Mouse (Mus musculus): Measurements from ENCODE around the gene Ch25h. TPM values are rescaled to one million over a fixed set of nuclear protein-coding genes. Genes with fewer than 3 reads are reported as not detected.

Gene Ch25h
- polyA plus RNA-seq, 1 experiment: not detected

- no peak for TF ChIP-seq GATA1 (IDR thresholded peaks at IDR 0.05; ENCODE audit: low read length)
Measured at GRCm38 (mm10) chr19:34496353-34496752, 21.4 kb upstream of the Ch25h start.

- no peak for TF ChIP-seq GATA1 (IDR thresholded peaks at IDR 0.05; ENCODE audit: low read length)
Measured at GRCm38 (mm10) chr19:34493859-34494258, 18.9 kb upstream of the Ch25h start.

DNA sequence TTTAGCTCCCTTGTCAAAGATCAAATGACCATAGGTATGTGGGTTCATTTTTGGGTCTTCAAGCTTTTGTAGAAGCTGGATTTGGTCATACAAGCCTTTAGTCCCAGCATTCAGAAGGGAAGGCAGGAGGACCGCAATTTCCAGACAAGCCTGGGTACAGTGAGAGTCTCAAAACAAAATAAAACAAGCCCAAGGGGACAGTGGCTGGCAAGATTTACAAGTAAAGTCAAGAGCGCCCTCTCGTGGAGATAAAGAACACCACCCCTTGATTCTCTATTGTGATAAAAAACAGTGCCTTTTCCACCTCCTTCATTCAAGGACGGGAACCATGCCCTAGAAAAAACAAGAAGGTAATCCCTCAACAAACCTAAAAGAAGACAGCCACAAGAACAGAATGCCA lies 8.6 kb upstream of the Ch25h start:
- no peak for TF ChIP-seq GATA1 (IDR thresholded peaks at IDR 0.05; ENCODE audit: low read length)

- no peak for TF ChIP-seq GATA1 (IDR thresholded peaks at IDR 0.05; ENCODE audit: low read length)
Measured at GRCm38 (mm10) chr19:34474228-34474990, 555 bp downstream of the Ch25h start.

GRCm38 (mm10) chr19:34471703-34472102 lies 3.3 kb downstream of the Ch25h start:
- TF ChIP-seq GATA1 (IDR thresholded peaks at IDR 0.05; ENCODE audit: low read length): no peak

DNA sequence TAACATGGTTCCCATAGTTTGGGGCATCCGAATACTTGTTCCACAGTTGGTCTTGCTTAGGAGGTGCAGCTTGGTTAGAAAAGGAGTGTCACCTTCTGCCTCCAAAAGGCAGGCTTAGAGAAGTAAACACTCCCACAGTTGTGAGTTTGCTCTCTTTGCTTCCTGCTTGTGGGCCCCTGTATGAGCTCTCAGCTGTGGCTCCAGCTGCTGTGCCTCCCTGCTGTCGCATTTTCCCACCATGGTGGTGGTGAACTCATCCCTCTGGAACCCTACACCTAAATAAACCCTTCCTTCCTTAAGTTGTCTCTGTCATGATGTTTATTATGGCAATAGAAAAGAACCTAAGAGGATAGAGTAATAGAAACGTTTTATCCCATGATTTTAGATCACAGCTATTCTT lies 6.2 kb downstream of the Ch25h start:
- no peak for TF ChIP-seq GATA1 (IDR thresholded peaks at IDR 0.05; ENCODE audit: low read length)

GRCm38 (mm10) chr19:34468216-34468615 lies 6.7 kb downstream of the Ch25h start:
- TF ChIP-seq GATA1 (IDR thresholded peaks at IDR 0.05; ENCODE audit: low read length): no peak

GRCm38 (mm10) chr19:34464453-34464852 lies 10.5 kb downstream of the Ch25h start:
- no peak for TF ChIP-seq GATA1 (IDR thresholded peaks at IDR 0.05; ENCODE audit: low read length)

DNA sequence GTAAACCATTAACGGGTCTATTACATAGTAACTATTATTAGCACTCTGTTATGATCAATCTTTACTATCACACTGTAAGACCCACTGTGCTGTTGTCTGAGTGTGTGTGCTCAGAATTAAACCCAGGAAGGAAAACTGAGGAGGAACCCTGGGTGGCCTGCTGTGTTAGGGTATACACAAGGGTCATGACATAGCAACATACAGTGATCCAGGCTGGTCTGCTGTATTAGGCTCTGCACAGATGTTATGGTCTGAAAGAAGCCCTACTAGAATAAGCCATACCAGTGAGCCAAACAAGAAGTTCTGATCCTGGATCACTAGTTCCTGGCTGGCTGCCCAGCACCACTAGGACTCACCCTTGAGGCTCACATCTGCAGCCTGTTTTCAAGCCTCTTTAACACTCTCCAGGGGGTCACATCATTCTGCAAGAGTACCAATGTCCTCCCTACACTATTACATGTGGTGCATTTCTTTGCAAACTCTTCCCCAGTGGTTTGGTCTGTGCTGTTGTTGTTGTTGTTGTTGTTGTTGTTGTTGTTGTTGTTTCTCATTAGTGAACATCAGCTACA lies 13.4 kb downstream of the Ch25h start:
- TF ChIP-seq GATA1 (IDR thresholded peaks at IDR 0.05; ENCODE audit: low read length): no peak

DNA sequence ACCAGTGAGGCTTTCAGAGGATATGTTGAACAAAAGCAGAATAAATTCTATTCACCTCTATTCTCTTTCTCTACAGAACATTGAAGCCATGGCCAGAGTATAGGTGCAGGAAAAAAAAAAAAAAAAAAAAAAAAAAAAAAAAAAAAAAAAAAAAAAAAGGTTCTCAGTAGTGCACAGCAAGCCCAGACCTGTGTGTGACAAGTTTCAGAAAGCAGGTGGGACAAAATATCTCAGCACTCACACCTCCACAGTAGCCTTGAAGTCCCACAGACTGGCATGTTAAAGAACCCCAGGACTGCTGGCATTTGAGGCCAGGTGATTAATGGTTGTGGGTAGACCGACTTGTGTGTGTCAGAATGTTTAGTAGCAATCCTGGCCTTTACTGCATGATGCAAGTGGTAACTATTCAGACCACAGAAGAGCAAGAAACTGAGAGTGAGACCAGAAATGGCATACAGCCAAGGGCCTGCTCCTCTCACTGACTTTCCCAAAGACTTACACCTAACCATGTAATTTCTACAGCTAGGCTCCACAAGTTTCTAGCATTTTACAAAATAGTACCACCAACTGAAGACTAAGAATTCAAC lies 24.1 kb downstream of the Ch25h start:
- TF ChIP-seq GATA1 (IDR thresholded peaks at IDR 0.05; ENCODE audit: low read length): no peak

- TF ChIP-seq GATA1 (IDR thresholded peaks at IDR 0.05; ENCODE audit: low read length): no peak
Measured at GRCm38 (mm10) chr19:34448851-34449250, 26.1 kb downstream of the Ch25h start.

DNA sequence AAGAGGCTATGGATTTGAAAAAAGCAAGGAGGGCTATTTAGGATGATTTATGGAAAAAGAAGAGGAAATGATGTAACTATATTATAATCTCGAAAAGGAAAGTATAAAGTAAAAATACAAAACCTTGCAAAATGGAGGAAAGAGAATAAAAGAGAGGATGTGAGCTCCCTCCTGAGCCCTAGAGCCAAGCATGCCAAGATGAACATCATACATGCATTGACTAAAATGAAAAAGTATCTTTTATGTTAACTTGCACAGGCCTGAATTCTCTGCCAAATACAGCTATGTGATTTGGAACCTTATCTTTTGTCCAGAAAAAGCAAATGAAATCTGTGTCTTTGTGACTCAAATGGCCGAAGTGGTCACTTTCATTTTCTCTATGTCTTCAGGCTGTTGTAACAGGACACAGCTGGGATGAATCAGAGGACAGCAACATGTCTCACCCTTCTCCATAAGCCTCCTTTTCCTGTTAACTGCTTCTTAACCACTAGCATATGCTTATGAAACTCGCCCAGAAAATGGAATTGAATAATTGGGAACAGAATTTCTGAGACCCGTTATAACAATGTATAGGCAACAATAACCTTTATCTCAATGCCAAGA lies 29.5 kb downstream of the Ch25h start:
- TF ChIP-seq GATA1 (IDR thresholded peaks at IDR 0.05; ENCODE audit: low read length): no peak

DNA sequence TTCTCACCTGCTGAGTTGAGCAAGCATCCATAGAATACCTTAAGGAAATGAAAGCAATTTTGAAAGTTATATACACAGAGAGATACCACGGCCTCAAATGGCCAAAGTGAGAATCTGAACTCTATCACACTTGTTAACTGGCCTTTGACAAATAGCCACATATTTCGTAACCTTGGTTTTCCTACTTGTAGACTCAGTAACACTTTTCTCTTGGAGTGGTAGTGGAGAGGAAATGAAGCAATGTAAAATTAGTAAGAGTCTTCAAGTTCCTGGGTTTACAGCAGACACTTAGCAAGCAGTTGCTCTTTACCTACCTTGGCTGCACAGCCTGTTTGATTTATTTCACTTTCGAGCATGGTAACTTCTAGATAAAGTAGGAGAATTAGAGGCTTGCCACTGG lies 30.2 kb downstream of the Ch25h start:
- no peak for TF ChIP-seq GATA1 (IDR thresholded peaks at IDR 0.05; ENCODE audit: low read length)

GRCm38 (mm10) chr19:34441979-34442378 lies 33.0 kb downstream of the Ch25h start:
- no peak for TF ChIP-seq GATA1 (IDR thresholded peaks at IDR 0.05; ENCODE audit: low read length)

DNA sequence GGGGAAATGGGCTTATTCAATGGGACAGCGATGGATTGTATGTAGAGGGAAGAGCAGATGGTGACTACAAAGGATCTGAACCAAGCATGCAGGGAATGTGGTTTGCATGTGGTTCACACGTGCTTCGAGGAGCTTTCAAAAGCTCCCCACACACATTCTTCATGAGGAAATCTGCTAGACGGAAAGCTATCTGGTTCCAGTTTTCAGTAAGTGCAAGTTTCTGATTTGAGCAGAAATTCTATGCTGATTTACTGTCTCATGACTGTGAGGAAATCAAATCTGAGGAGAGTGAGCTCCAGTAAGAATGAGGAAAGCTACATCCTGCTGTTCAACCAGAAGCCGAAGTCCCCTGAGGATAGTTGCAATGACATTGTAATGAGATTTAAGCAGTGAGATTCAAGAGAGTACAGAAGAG lies 39.8 kb downstream of the Ch25h start:
- no peak for TF ChIP-seq GATA1 (IDR thresholded peaks at IDR 0.05; ENCODE audit: low read length)

GRCm38 (mm10) chr19:34431314-34431713 lies 43.6 kb downstream of the Ch25h start:
- TF ChIP-seq GATA1 (IDR thresholded peaks at IDR 0.05; ENCODE audit: low read length): no peak
